Mouse (Mus musculus): ENCODE results near the gene Abtb1. TPM values are rescaled to one million over a fixed set of nuclear protein-coding genes. Genes with fewer than 3 reads are reported as not detected.

Gene Abtb1
- polyA plus RNA-seq, 2 experiments: 39.0 to 43.1 TPM

GRCm38 (mm10) chr6:88874868-88875508, 33.2 kb upstream of the Abtb1 start, which contains the start of gene Podxl2:
Gene Podxl2 (minus strand): TSS chr6:88875044.
- no peaks in the 10 kb centered on the region for H3K36me3 ChIP-seq (replicated peaks; ENCODE audit: control insufficient read depth, insufficient read depth, low read depth)
- WGBS (ENCODE audit: insufficient replicate concordance): 7% methylated on average over 62 of the region's 63 CpGs
- no peaks in the 10 kb centered on the region for H3K4me1 ChIP-seq (replicated peaks; ENCODE audit: control insufficient read depth in 2 of 2, insufficient read depth in 2 of 2, low read length in 1 of 2)
- TF ChIP-seq CTCF (IDR thresholded peaks at IDR 0.05; ENCODE audit: low read depth) (no peak), EP300 (IDR thresholded peaks at IDR 0.05; ENCODE audit: low read depth) (no peak)
- H3K9me3 ChIP-seq (ENCODE audit: control insufficient read depth, low read length): no peaks in the 10 kb centered on the region
- H3K4me3 ChIP-seq (ENCODE audit: insufficient read depth in 1 of 2, low read depth in 2 of 2, low read length in 2 of 2): peak within 1 kb of the TSS; percentile 42 to 45; a peak in 3 of 4 replicates
- no peak within 1 kb of the TSS for H3K27ac ChIP-seq
- H3K27me3 ChIP-seq (ENCODE audit: control insufficient read depth, insufficient read depth, low read length): peaks cover 42% of the 10 kb centered on the region
- no peak for DNase-seq (ENCODE audit: low read depth in 3 of 3, low spot score in 3 of 3)
- H3K4me2 ChIP-seq (ENCODE audit: low read depth): peak within 1 kb of the TSS; percentile 64
- ATAC-seq (ENCODE audit: insufficient read depth): peak; percentile 50; the same call in 1 of the 2 replicates
- H3K9ac ChIP-seq (replicated peaks): no peak within 1 kb of the TSS

- no peaks in the 10 kb centered on the region for H3K4me1 ChIP-seq (replicated peaks; ENCODE audit: control insufficient read depth in 2 of 2, insufficient read depth in 2 of 2, low read length in 1 of 2)
- no peak for ATAC-seq (ENCODE audit: insufficient read depth)
- H3K4me3 ChIP-seq (ENCODE audit: insufficient read depth in 1 of 2, low read depth in 2 of 2, low read length in 2 of 2): peak overlapping the region; percentile 42 to 45; a peak in 3 of 4 replicates
- H3K9me3 ChIP-seq (ENCODE audit: control insufficient read depth, low read length): no peaks in the 10 kb centered on the region
- 6% methylated on average over 69 of the region's 74 CpGs for WGBS (ENCODE audit: insufficient replicate concordance)
- DNase-seq (ENCODE audit: low read depth in 3 of 3, low spot score in 3 of 3): no peak
- no peak overlapping the region for H3K9ac ChIP-seq (replicated peaks)
- peak overlapping the region; percentile 64 for H3K4me2 ChIP-seq (ENCODE audit: low read depth)
- H3K27me3 ChIP-seq (ENCODE audit: control insufficient read depth, insufficient read depth, low read length): peaks cover 42% of the 10 kb centered on the region
- no peaks in the 10 kb centered on the region for H3K36me3 ChIP-seq (replicated peaks; ENCODE audit: control insufficient read depth, insufficient read depth, low read depth)
- no peak overlapping the region for H3K27ac ChIP-seq
- TF ChIP-seq EP300 (IDR thresholded peaks at IDR 0.05; ENCODE audit: low read depth) (no peak), CTCF (IDR thresholded peaks at IDR 0.05; ENCODE audit: low read depth) (no peak)
Measured at GRCm38 (mm10) chr6:88873965-88874867, 32.4 kb upstream of the Abtb1 start.

GRCm38 (mm10) chr6:88872811-88873210, 31.0 kb upstream of the Abtb1 start:
- Histone ChIP-seq H3K9ac (replicated peaks) (no peak overlapping the region), H3K4me3 (ENCODE audit: insufficient read depth in 1 of 2, low read depth in 2 of 2, low read length in 2 of 2) (no peak overlapping the region), H3K4me2 (ENCODE audit: low read depth) (no peak overlapping the region), H3K27ac (no peak overlapping the region), H3K9me3 (ENCODE audit: control insufficient read depth, low read length) (no peaks in the 10 kb centered on the region), H3K4me1 (replicated peaks; ENCODE audit: control insufficient read depth in 2 of 2, insufficient read depth in 2 of 2, low read length in 1 of 2) (no peaks in the 10 kb centered on the region), H3K36me3 (replicated peaks; ENCODE audit: control insufficient read depth, insufficient read depth, low read depth) (no peaks in the 10 kb centered on the region), H3K27me3 (ENCODE audit: control insufficient read depth, insufficient read depth, low read length) (peaks cover 42% of the 10 kb centered on the region)
- 52% methylated on average over 7 of the region's 7 CpGs for WGBS (ENCODE audit: insufficient replicate concordance)
- DNase-seq (ENCODE audit: low read depth in 3 of 3, low spot score in 3 of 3) (no peak), ATAC-seq (ENCODE audit: insufficient read depth) (no peak)
- TF ChIP-seq CTCF (IDR thresholded peaks at IDR 0.05; ENCODE audit: low read depth) (no peak), EP300 (IDR thresholded peaks at IDR 0.05; ENCODE audit: low read depth) (no peak)

GRCm38 (mm10) chr6:88871546-88871945, 29.8 kb upstream of the Abtb1 start:
- Histone ChIP-seq H3K4me3 (ENCODE audit: insufficient read depth in 1 of 2, low read depth in 2 of 2, low read length in 2 of 2) (no peak overlapping the region), H3K27me3 (ENCODE audit: control insufficient read depth, insufficient read depth, low read length) (peaks cover 40% of the 10 kb centered on the region), H3K9me3 (ENCODE audit: control insufficient read depth, low read length) (no peaks in the 10 kb centered on the region), H3K4me1 (replicated peaks; ENCODE audit: control insufficient read depth in 2 of 2, insufficient read depth in 2 of 2, low read length in 1 of 2) (no peaks in the 10 kb centered on the region), H3K27ac (no peak overlapping the region), H3K36me3 (replicated peaks; ENCODE audit: control insufficient read depth, insufficient read depth, low read depth) (no peaks in the 10 kb centered on the region), H3K9ac (replicated peaks) (no peak overlapping the region), H3K4me2 (ENCODE audit: low read depth) (no peak overlapping the region)
- ATAC-seq (ENCODE audit: insufficient read depth): no peak
- 49% methylated on average over 8 of the region's 8 CpGs for WGBS (ENCODE audit: insufficient replicate concordance)
- DNase-seq (ENCODE audit: low read depth in 3 of 3, low spot score in 3 of 3): no peak
- TF ChIP-seq CTCF (IDR thresholded peaks at IDR 0.05; ENCODE audit: low read depth) (no peak), EP300 (IDR thresholded peaks at IDR 0.05; ENCODE audit: low read depth) (no peak)

- H3K36me3 ChIP-seq (replicated peaks; ENCODE audit: control insufficient read depth, insufficient read depth, low read depth): no peaks in the 10 kb centered on the region
- no peak for ATAC-seq (ENCODE audit: insufficient read depth)
- TF ChIP-seq CTCF (IDR thresholded peaks at IDR 0.05; ENCODE audit: low read depth) (no peak), EP300 (IDR thresholded peaks at IDR 0.05; ENCODE audit: low read depth) (no peak)
- H3K9me3 ChIP-seq (ENCODE audit: control insufficient read depth, low read length): no peaks in the 10 kb centered on the region
- no peak overlapping the region for H3K4me2 ChIP-seq (ENCODE audit: low read depth)
- 58% methylated on average over 4 of the region's 4 CpGs for WGBS (ENCODE audit: insufficient replicate concordance)
- DNase-seq (ENCODE audit: low read depth in 3 of 3, low spot score in 3 of 3): no peak
- H3K4me1 ChIP-seq (replicated peaks; ENCODE audit: control insufficient read depth in 2 of 2, insufficient read depth in 2 of 2, low read length in 1 of 2): no peaks in the 10 kb centered on the region
- peaks cover 30% of the 10 kb centered on the region for H3K27me3 ChIP-seq (ENCODE audit: control insufficient read depth, insufficient read depth, low read length)
- H3K4me3 ChIP-seq (ENCODE audit: insufficient read depth in 1 of 2, low read depth in 2 of 2, low read length in 2 of 2): no peak overlapping the region
- no peak overlapping the region for H3K27ac ChIP-seq
- H3K9ac ChIP-seq (replicated peaks): no peak overlapping the region
Measured at GRCm38 (mm10) chr6:88870594-88870993, 28.8 kb upstream of the Abtb1 start.
